Mouse (Mus musculus): ENCODE measurements around the gene Ppp3r1. TPM values are rescaled to one million over a fixed set of nuclear protein-coding genes. Genes with fewer than 3 reads are reported as not detected.

Gene Ppp3r1
- polyA plus RNA-seq, 1 experiment from 2014 or later: 88.2 TPM

GRCm38 (mm10) chr11:17169262-17169661, 10.2 kb downstream of the Ppp3r1 start:
- H3K36me3 ChIP-seq (ENCODE audit: control insufficient read depth, insufficient read depth, low read length): 0 out of 2 replicates have a peak, but pooled peaks cover 4% of the 10 kb centered on the region
- WGBS: 48% methylated on average over 2 of the region's 2 CpGs

GRCm38 (mm10) chr11:17170938-17171729, 12.1 kb downstream of the Ppp3r1 start:
- H3K4me1 ChIP-seq (ENCODE audit: control insufficient read depth, insufficient read depth, low read length): peaks cover 14% of the 10 kb centered on the region
- no peak overlapping the region for H3K4me3 ChIP-seq (ENCODE audit: low read length)
- no peak overlapping the region for H3K9ac ChIP-seq (ENCODE audit: low read depth, low read length)
- no peak overlapping the region for H3K27ac ChIP-seq (ENCODE audit: low read length)
- no peak for ATAC-seq
- H3K9me3 ChIP-seq (ENCODE audit: control insufficient read depth, low read length): no peaks in the 10 kb centered on the region
- H3K4me2 ChIP-seq (ENCODE audit: low read depth, low read length): no peak overlapping the region
- WGBS: 85% methylated on average over 1 of the region's 1 CpGs
- no peaks in the 10 kb centered on the region for H3K27me3 ChIP-seq (replicated peaks; ENCODE audit: control insufficient read depth, insufficient read depth, low read length)
- H3K36me3 ChIP-seq (ENCODE audit: control insufficient read depth, insufficient read depth, low read length): 0 out of 2 replicates have a peak, but pooled peaks cover 4% of the 10 kb centered on the region

More at GRCm38 (mm10) chr11:17169262-17169661, 10.2 kb downstream of the Ppp3r1 start:
- no peaks in the 10 kb centered on the region for H3K27me3 ChIP-seq (replicated peaks; ENCODE audit: control insufficient read depth, insufficient read depth, low read length)
- H3K9me3 ChIP-seq (ENCODE audit: control insufficient read depth, low read length): no peaks in the 10 kb centered on the region
- H3K4me1 ChIP-seq (ENCODE audit: control insufficient read depth, insufficient read depth, low read length): peaks cover 24% of the 10 kb centered on the region
- no peak for ATAC-seq
- H3K9ac ChIP-seq (ENCODE audit: low read depth, low read length): no peak overlapping the region
- no peak overlapping the region for H3K4me3 ChIP-seq (ENCODE audit: low read length)
- no peak overlapping the region for H3K27ac ChIP-seq (ENCODE audit: low read length)
- H3K4me2 ChIP-seq (ENCODE audit: low read depth, low read length): no peak overlapping the region

- H3K9ac ChIP-seq (ENCODE audit: low read depth, low read length): no peak overlapping the region
- H3K36me3 ChIP-seq (ENCODE audit: control insufficient read depth, insufficient read depth, low read length): 0 out of 2 replicates have a peak, but pooled peaks cover 4% of the 10 kb centered on the region
- H3K9me3 ChIP-seq (ENCODE audit: control insufficient read depth, low read length): no peaks in the 10 kb centered on the region
- peaks cover 14% of the 10 kb centered on the region for H3K4me1 ChIP-seq (ENCODE audit: control insufficient read depth, insufficient read depth, low read length)
- no peak overlapping the region for H3K27ac ChIP-seq (ENCODE audit: low read length)
- H3K4me3 ChIP-seq (ENCODE audit: low read length): no peak overlapping the region
- no peaks in the 10 kb centered on the region for H3K27me3 ChIP-seq (replicated peaks; ENCODE audit: control insufficient read depth, insufficient read depth, low read length)
- H3K4me2 ChIP-seq (ENCODE audit: low read depth, low read length): no peak overlapping the region
- ATAC-seq: no peak
- WGBS: 94% methylated on average over 4 of the region's 4 CpGs
Measured at GRCm38 (mm10) chr11:17172300-17172699, 13.2 kb downstream of the Ppp3r1 start.

- H3K36me3 ChIP-seq (ENCODE audit: control insufficient read depth, insufficient read depth, low read length): 0 out of 2 replicates have a peak, but pooled peaks cover 4% of the 10 kb centered on the region
- WGBS: 94% methylated on average over 1 of the region's 1 CpGs
- no peaks in the 10 kb centered on the region for H3K27me3 ChIP-seq (replicated peaks; ENCODE audit: control insufficient read depth, insufficient read depth, low read length)
- H3K27ac ChIP-seq (ENCODE audit: low read length): no peak overlapping the region
- 0 out of 2 replicates have a peak, but pooled peaks have one; percentile 28 for ATAC-seq
- H3K4me2 ChIP-seq (ENCODE audit: low read depth, low read length): no peak overlapping the region
- no peaks in the 10 kb centered on the region for H3K9me3 ChIP-seq (ENCODE audit: control insufficient read depth, low read length)
- H3K9ac ChIP-seq (ENCODE audit: low read depth, low read length): no peak overlapping the region
- H3K4me3 ChIP-seq (ENCODE audit: low read length): no peak overlapping the region
- H3K4me1 ChIP-seq (ENCODE audit: control insufficient read depth, insufficient read depth, low read length): no peaks in the 10 kb centered on the region
Measured at GRCm38 (mm10) chr11:17176638-17177037, 17.6 kb downstream of the Ppp3r1 start.

- 83% methylated on average over 3 of the region's 3 CpGs for WGBS
- H3K36me3 ChIP-seq (ENCODE audit: control insufficient read depth, insufficient read depth, low read length): no peaks in the 10 kb centered on the region; the same call in 1 of the 2 replicates
- no peak overlapping the region for H3K4me2 ChIP-seq (ENCODE audit: low read depth, low read length)
- H3K27me3 ChIP-seq (replicated peaks; ENCODE audit: control insufficient read depth, insufficient read depth, low read length): no peaks in the 10 kb centered on the region
- H3K27ac ChIP-seq (ENCODE audit: low read length): no peak overlapping the region
- H3K4me1 ChIP-seq (ENCODE audit: control insufficient read depth, insufficient read depth, low read length): no peaks in the 10 kb centered on the region
- no peak overlapping the region for H3K4me3 ChIP-seq (ENCODE audit: low read length)
- no peak for ATAC-seq
- no peaks in the 10 kb centered on the region for H3K9me3 ChIP-seq (ENCODE audit: control insufficient read depth, low read length)
- H3K9ac ChIP-seq (ENCODE audit: low read depth, low read length): no peak overlapping the region
Measured at GRCm38 (mm10) chr11:17180753-17181152, 21.7 kb downstream of the Ppp3r1 start.

- Histone ChIP-seq H3K4me2 (ENCODE audit: low read depth, low read length) (no peak within 1 kb of the TSS), H3K4me3 (ENCODE audit: low read length) (no peak within 1 kb of the TSS), H3K27ac (ENCODE audit: low read length) (no peak within 1 kb of the TSS), H3K9ac (ENCODE audit: low read depth, low read length) (no peak within 1 kb of the TSS), H3K4me1 (ENCODE audit: control insufficient read depth, insufficient read depth, low read length) (no peaks in the 10 kb centered on the region), H3K36me3 (ENCODE audit: control insufficient read depth, insufficient read depth, low read length) (no peaks in the 10 kb centered on the region; the same call in 1 of the 2 replicates), H3K9me3 (ENCODE audit: control insufficient read depth, low read length) (no peaks in the 10 kb centered on the region), H3K27me3 (replicated peaks; ENCODE audit: control insufficient read depth, insufficient read depth, low read length) (no peaks in the 10 kb centered on the region)
- 68% methylated on average over 3 of the region's 3 CpGs for WGBS
- no peak for ATAC-seq
Measured at GRCm38 (mm10) chr11:17181807-17182206, 22.7 kb downstream of the Ppp3r1 start, which contains the start of gene Wdr92. Gene Wdr92, plus strand, starts transcription at chr11:17182107.

- ATAC-seq: no peak
- H3K27ac ChIP-seq (ENCODE audit: low read length): no peak overlapping the region
- no peaks in the 10 kb centered on the region for H3K9me3 ChIP-seq (ENCODE audit: control insufficient read depth, low read length)
- H3K4me3 ChIP-seq (ENCODE audit: low read length): no peak overlapping the region
- H3K36me3 ChIP-seq (ENCODE audit: control insufficient read depth, insufficient read depth, low read length): no peaks in the 10 kb centered on the region; the same call in 1 of the 2 replicates
- WGBS: 90% methylated on average over 2 of the region's 2 CpGs
- H3K27me3 ChIP-seq (replicated peaks; ENCODE audit: control insufficient read depth, insufficient read depth, low read length): no peaks in the 10 kb centered on the region
- H3K9ac ChIP-seq (ENCODE audit: low read depth, low read length): no peak overlapping the region
- no peak overlapping the region for H3K4me2 ChIP-seq (ENCODE audit: low read depth, low read length)
- H3K4me1 ChIP-seq (ENCODE audit: control insufficient read depth, insufficient read depth, low read length): no peaks in the 10 kb centered on the region
Measured at GRCm38 (mm10) chr11:17183165-17183564, 24.1 kb downstream of the Ppp3r1 start.

GRCm38 (mm10) chr11:17187649-17188048, 28.6 kb downstream of the Ppp3r1 start:
- H3K27ac ChIP-seq (ENCODE audit: low read length): no peak overlapping the region
- no peaks in the 10 kb centered on the region for H3K9me3 ChIP-seq (ENCODE audit: control insufficient read depth, low read length)
- H3K9ac ChIP-seq (ENCODE audit: low read depth, low read length): no peak overlapping the region
- H3K36me3 ChIP-seq (ENCODE audit: control insufficient read depth, insufficient read depth, low read length): no peaks in the 10 kb centered on the region; the same call in 1 of the 2 replicates
- no peaks in the 10 kb centered on the region for H3K27me3 ChIP-seq (replicated peaks; ENCODE audit: control insufficient read depth, insufficient read depth, low read length)
- no peak for ATAC-seq
- H3K4me3 ChIP-seq (ENCODE audit: low read length): no peak overlapping the region
- H3K4me1 ChIP-seq (ENCODE audit: control insufficient read depth, insufficient read depth, low read length): no peaks in the 10 kb centered on the region
- 87% methylated on average over 3 of the region's 3 CpGs for WGBS
- no peak overlapping the region for H3K4me2 ChIP-seq (ENCODE audit: low read depth, low read length)

- WGBS: 75% methylated on average over 3 of the region's 3 CpGs
- H3K4me3 ChIP-seq (ENCODE audit: low read length): no peak overlapping the region
- H3K4me2 ChIP-seq (ENCODE audit: low read depth, low read length): no peak overlapping the region
- ATAC-seq: no peak
- H3K9ac ChIP-seq (ENCODE audit: low read depth, low read length): no peak overlapping the region
- no peaks in the 10 kb centered on the region for H3K9me3 ChIP-seq (ENCODE audit: control insufficient read depth, low read length)
- no peaks in the 10 kb centered on the region for H3K4me1 ChIP-seq (ENCODE audit: control insufficient read depth, insufficient read depth, low read length)
- no peaks in the 10 kb centered on the region for H3K36me3 ChIP-seq (ENCODE audit: control insufficient read depth, insufficient read depth, low read length)
- H3K27me3 ChIP-seq (replicated peaks; ENCODE audit: control insufficient read depth, insufficient read depth, low read length): no peaks in the 10 kb centered on the region
- H3K27ac ChIP-seq (ENCODE audit: low read length): no peak overlapping the region
Measured at GRCm38 (mm10) chr11:17188786-17189185, 29.7 kb downstream of the Ppp3r1 start.

All from intestine, embryonic 16.5 days (tissue).